Mouse (Mus musculus) small intestine, adult 2 months (tissue): ENCODE data around the gene Popdc3. TPM values are rescaled to one million over a fixed set of nuclear protein-coding genes. Genes with fewer than 3 reads are reported as not detected.

Source experiments
- H3K27ac ChIP-seq: fragments of 200-500 bp; 2 replicates; pipeline ENCODE4 v1.5.1; 2012; ENCODE audit warnings: low read depth, low read length, control low read depth, inconsistent platforms; ENCODE audit not compliant: insufficient read depth
- H3K27me3 ChIP-seq: fragments of 200-500 bp; 2 replicates; pipeline ENCODE4 v1.6.1; 2012; ENCODE audit warnings: mild to moderate bottlenecking, moderate library complexity, low read length, inconsistent platforms; ENCODE audit not compliant: control insufficient read depth, insufficient read depth
- H3K36me3 ChIP-seq: fragments of 200-500 bp; 2 replicates; pipeline ENCODE4 v1.6.1; 2012; ENCODE audit warnings: mild to moderate bottlenecking, low read length, control low read depth, inconsistent platforms; ENCODE audit not compliant: control insufficient read depth, insufficient read depth
- H3K4me1 ChIP-seq: fragments of 200-500 bp; 2 replicates; pipeline ENCODE4 v1.6.1; 2012; ENCODE audit warnings: low read length, inconsistent platforms, mixed read lengths; ENCODE audit not compliant: control insufficient read depth, insufficient read depth, insufficient read length
- H3K4me3 ChIP-seq: fragments of 200-500 bp; 2 replicates; pipeline ENCODE4 v1.5.1; 2012; ENCODE audit warnings: low read depth, mild to moderate bottlenecking, control low read depth, inconsistent platforms, low read length, moderate library complexity
- CTCF ChIP-seq: fragments of 200-500 bp; IDR thresholded peaks from 2 replicates; pipeline ENCODE4 v1.5.1; 2012; ENCODE audit warnings: low read depth, mild to moderate bottlenecking, control low read depth, inconsistent platforms, low read length, moderate library complexity, mixed read lengths; ENCODE audit not compliant: insufficient replicate concordance, insufficient read length; ENCODE audit errors: extremely low read depth
- POLR2A ChIP-seq: fragments of 200-500 bp; IDR thresholded peaks from 2 replicates; pipeline ENCODE4 v1.6.1; 2012; ENCODE audit warnings: low read depth, mild to moderate bottlenecking, control low read depth, inconsistent platforms, low read length, moderate library complexity
- WGBS: fragments of 180-500 bp; shearing (Covaris S2); methylation state at CpG from one replicate; pipeline ENCODE4 v1.1.7; 2018; 5-methylcytosine and 5-hydroxymethylcytosine counted together
- polyA plus RNA-seq: library from polyadenylated mRNA; depleted of rRNA; stranded (reverse); fragments of >200 nt; gene quantifications from 2 replicates; pipeline ENCODE4 v1.2.3, GENCODE M21; 2012

The Popdc3 gene
- polyA plus RNA-seq, 1 experiment: not detected

GRCm38 (mm10) chr10:45142359-45142758 is 35.5 kb upstream of the Popdc3 start:
- no peaks in the 10 kb centered on the region for H3K27me3 ChIP-seq
- 90% methylated on average over 5 of the region's 5 CpGs for WGBS
- H3K36me3 ChIP-seq: no peaks in the 10 kb centered on the region; the same call in 1 of the 2 replicates
- H3K4me1 ChIP-seq: no peaks in the 10 kb centered on the region
- H3K4me3 ChIP-seq: no peak overlapping the region
- no peak for TF ChIP-seq POLR2A
- TF ChIP-seq CTCF: no peak
- no peak overlapping the region for H3K27ac ChIP-seq

DNA sequence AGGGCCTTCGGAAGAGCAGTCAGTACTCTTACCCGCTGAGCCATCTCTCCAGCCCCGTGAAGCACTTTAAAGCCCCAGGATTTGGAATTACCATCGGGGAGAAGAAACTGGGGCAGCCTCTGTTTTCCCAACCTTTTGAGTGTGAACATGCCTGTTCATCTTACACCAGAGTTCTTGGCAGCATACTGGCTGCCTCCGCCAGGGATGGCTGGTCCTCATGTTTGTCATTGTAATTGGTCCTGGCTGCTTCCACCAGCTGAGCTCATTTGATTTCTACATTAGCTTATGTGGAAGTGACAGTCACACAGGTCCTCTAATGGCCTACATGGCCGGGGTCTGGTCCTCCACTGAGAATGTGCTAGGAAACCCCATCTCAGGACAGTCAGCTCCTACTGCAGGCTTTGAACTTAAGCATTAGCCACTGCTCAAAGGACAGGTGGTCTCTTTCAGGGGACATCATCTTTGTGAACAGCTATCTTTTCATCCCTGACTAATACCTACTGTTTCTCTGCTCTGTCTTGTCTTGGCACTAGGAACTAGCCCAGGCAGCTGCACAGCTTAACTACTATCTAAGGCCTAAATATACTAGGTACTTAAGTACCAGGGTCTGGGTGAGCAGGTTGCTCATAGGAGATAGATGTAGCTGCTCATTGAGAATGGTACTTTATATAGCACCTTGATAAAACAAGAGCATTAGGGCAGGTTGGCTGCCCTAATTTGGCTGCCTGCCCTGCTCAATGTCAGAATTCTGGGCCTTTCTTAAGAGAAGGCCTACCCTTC is 33.7 kb upstream of the Popdc3 start:
- no peaks in the 10 kb centered on the region for H3K27me3 ChIP-seq
- no peak overlapping the region for H3K4me3 ChIP-seq
- WGBS: 96% methylated on average over 6 of the region's 6 CpGs
- H3K4me1 ChIP-seq: no peaks in the 10 kb centered on the region
- peaks cover 3% of the 10 kb centered on the region for H3K36me3 ChIP-seq
- TF ChIP-seq POLR2A (no peak), CTCF (no peak)
- no peak overlapping the region for H3K27ac ChIP-seq

- WGBS: 45% methylated on average over 6 of the region's 6 CpGs
- H3K4me3 ChIP-seq: no peak overlapping the region
- TF ChIP-seq POLR2A (no peak), CTCF (no peak)
- peaks cover 22% of the 10 kb centered on the region for H3K36me3 ChIP-seq
- no peaks in the 10 kb centered on the region for H3K27me3 ChIP-seq
- H3K27ac ChIP-seq: no peak overlapping the region
- no peaks in the 10 kb centered on the region for H3K4me1 ChIP-seq
Measured at GRCm38 (mm10) chr10:45146821-45147220, 31.1 kb upstream of the Popdc3 start.

DNA sequence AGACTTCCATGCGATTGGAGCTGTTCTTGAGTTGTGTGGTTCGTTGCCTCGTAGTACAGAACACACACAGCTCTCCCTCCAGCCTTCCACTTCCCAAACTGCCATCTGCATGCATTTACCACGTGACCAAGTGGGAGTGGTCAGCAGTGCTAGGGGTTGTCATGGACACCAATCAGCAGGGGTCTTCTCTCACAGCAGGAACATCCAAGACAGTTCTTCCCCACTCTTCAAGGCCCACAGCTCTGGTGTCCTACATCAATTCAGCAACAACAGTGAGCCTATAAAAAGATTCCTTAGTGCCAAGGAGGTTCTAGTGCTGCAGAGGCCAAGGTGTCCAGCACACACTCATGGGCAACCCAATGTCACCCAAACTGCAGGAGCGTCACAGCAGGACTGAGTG is 26.8 kb upstream of the Popdc3 start:
- H3K4me3 ChIP-seq: no peak overlapping the region
- 79% methylated on average over 5 of the region's 5 CpGs for WGBS
- TF ChIP-seq CTCF: no peak
- TF ChIP-seq POLR2A: no peak
- H3K27me3 ChIP-seq: no peaks in the 10 kb centered on the region
- peaks cover 59% of the 10 kb centered on the region for H3K36me3 ChIP-seq
- H3K4me1 ChIP-seq: no peaks in the 10 kb centered on the region
- no peak overlapping the region for H3K27ac ChIP-seq

GRCm38 (mm10) chr10:45151771-45152692 is 25.9 kb upstream of the Popdc3 start:
- 95% methylated on average over 12 of the region's 12 CpGs for WGBS
- Histone ChIP-seq H3K4me1 (no peaks in the 10 kb centered on the region), H3K4me3 (no peak overlapping the region), H3K27me3 (no peaks in the 10 kb centered on the region), H3K36me3 (peaks cover 60% of the 10 kb centered on the region), H3K27ac (no peak overlapping the region)
- TF ChIP-seq POLR2A (no peak), CTCF (no peak)

DNA sequence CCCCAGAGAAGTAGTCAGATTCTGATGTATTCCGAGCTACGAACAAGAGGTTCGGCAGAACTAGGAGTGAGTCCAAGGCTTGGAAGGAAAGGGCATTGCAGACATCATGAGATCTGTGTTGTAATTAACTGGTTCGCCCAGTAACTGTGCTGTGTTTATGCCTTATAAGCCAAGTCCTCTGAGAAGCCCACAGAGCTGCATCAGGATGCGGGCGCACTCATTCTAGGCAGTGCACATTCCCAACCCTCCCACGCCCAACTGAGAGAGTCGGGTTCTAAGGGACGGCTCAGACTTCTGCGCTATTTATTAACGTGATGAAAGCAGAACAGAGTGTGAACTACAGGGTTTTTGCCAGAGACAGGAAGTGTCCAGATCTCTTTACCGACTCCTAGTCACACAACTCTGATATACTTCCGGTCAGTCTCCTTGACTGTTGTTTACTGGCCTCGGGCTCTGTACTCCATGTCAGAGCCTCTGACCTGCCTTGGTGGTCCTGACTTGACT is 23.3 kb upstream of the Popdc3 start:
- TF ChIP-seq CTCF (no peak), POLR2A (no peak)
- H3K4me1 ChIP-seq: no peaks in the 10 kb centered on the region
- H3K36me3 ChIP-seq: peaks cover 76% of the 10 kb centered on the region
- H3K27me3 ChIP-seq: no peaks in the 10 kb centered on the region
- 92% methylated on average over 14 of the region's 14 CpGs for WGBS
- H3K27ac ChIP-seq: no peak overlapping the region
- H3K4me3 ChIP-seq: no peak overlapping the region

- H3K36me3 ChIP-seq: no peaks in the 10 kb centered on the region
- no peak for TF ChIP-seq CTCF
- TF ChIP-seq POLR2A: no peak
- no peak overlapping the region for H3K27ac ChIP-seq
- H3K4me3 ChIP-seq: no peak overlapping the region
- 86% methylated on average over 8 of the region's 8 CpGs for WGBS
- no peaks in the 10 kb centered on the region for H3K4me1 ChIP-seq
- H3K27me3 ChIP-seq: no peaks in the 10 kb centered on the region
Measured at GRCm38 (mm10) chr10:45165851-45166250, 12.0 kb upstream of the Popdc3 start.
